Mouse (Mus musculus): Measurements from ENCODE around the gene Arhgap18.

GRCm38 (mm10) chr10:26752064-26752928, 925 bp upstream of the Arhgap18 start:
- TF ChIP-seq CTCF (IDR thresholded peaks at IDR 0.05; ENCODE audit: low read depth) (peak; percentile 63), EP300 (IDR thresholded peaks at IDR 0.05; ENCODE audit: low read depth) (no peak)
